Mouse (Mus musculus) small intestine, adult 2 months (tissue): ENCODE results near the gene Plscr2.

Experiments
- CTCF ChIP-seq: fragments of 200-500 bp; IDR thresholded peaks from 2 replicates; pipeline ENCODE4 v1.5.1; 2012; ENCODE audit warnings: low read depth, mild to moderate bottlenecking, control low read depth, inconsistent platforms, low read length, moderate library complexity, mixed read lengths; ENCODE audit not compliant: insufficient replicate concordance, insufficient read length; ENCODE audit errors: extremely low read depth
- POLR2A ChIP-seq: fragments of 200-500 bp; IDR thresholded peaks from 2 replicates; pipeline ENCODE4 v1.6.1; 2012; ENCODE audit warnings: low read depth, mild to moderate bottlenecking, control low read depth, inconsistent platforms, low read length, moderate library complexity

DNA sequence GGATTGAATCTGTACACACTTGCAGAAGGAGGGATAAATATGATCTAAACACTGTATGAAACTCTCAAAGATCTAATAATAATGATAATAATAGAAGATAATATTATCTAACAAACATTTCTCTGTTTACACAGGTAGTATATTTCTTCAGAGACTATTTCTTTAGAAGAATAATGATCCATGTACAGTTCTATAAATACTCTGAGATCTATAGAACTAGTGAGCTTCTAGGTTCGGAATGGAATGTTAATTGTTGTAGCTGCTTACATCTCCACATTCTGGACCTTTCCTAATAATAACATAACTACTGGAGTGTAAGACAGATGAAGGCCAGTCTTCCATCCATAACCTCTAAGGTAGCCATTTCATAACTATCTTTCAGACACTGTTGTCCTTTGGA lies 33.7 kb downstream of the Plscr2 start, which contains the start of gene 1700057G04Rik:
- no peak for TF ChIP-seq CTCF
- TF ChIP-seq POLR2A = no peak
